Mouse (Mus musculus) liver, embryonic 12.5 days (tissue): ENCODE data around the gene Syngap1. TPM values are rescaled to one million over a fixed set of nuclear protein-coding genes. Genes with fewer than 3 reads are reported as not detected.
A peak's percentile ranks its signal among the peaks of the same experiment; 100 is the strongest.

ENCODE experiments used
- ATAC-seq: fragments of 200-750 bp; cut with Nextera tagmentation; 2 replicates; pipeline ENCODE4 v1.8.0; 2017; ENCODE audit warnings: moderate number of reproducible peaks, mild to moderate bottlenecking, moderate library complexity
- H3K27ac ChIP-seq: fragments of 300-500 bp; sonication (generic); 2 replicates; pipeline ENCODE4 v1.5.1; 2016; ENCODE audit warnings: mild to moderate bottlenecking
- H3K27me3 ChIP-seq: fragments of 300-500 bp; sonication (generic); replicated peaks from 2 replicates; pipeline ENCODE4 v1.6.1; 2016; ENCODE audit warnings: mild to moderate bottlenecking, moderate library complexity
- H3K36me3 ChIP-seq: fragments of 300-500 bp; sonication (generic); 2 replicates; pipeline ENCODE4 v1.6.1; 2016; ENCODE audit warnings: mild to moderate bottlenecking, moderate library complexity
- H3K4me1 ChIP-seq: fragments of 300-500 bp; sonication (generic); 2 replicates; pipeline ENCODE4 v1.6.1; 2016
- H3K4me2 ChIP-seq: fragments of 300-500 bp; sonication (generic); 2 replicates; pipeline ENCODE4 v1.6.1; 2016; ENCODE audit warnings: mild to moderate bottlenecking, moderate library complexity
- H3K4me3 ChIP-seq: fragments of 300-500 bp; sonication (generic); 2 replicates; pipeline ENCODE4 v1.5.1; 2016; ENCODE audit warnings: mild to moderate bottlenecking, moderate library complexity
- H3K9ac ChIP-seq: fragments of 300-500 bp; sonication (generic); 2 replicates; pipeline ENCODE4 v1.6.1; 2016; ENCODE audit warnings: mild to moderate bottlenecking, moderate library complexity
- H3K9me3 ChIP-seq: fragments of 300-500 bp; sonication (generic); replicated peaks from 2 replicates; pipeline ENCODE4 v1.6.1; 2016; ENCODE audit warnings: mild to moderate bottlenecking, moderate library complexity
- WGBS: fragments of 180-500 bp; shearing (Covaris S2); methylation state at CpG from one replicate; pipeline ENCODE4 v1.1.7; 2016; ENCODE audit not compliant: insufficient replicate concordance; 5-methylcytosine and 5-hydroxymethylcytosine counted together
- polyA plus RNA-seq: library from polyadenylated mRNA; unstranded; fragments of >200 nt; fragmentation: Nextera tagmentation; extraction: Ambion mirVana; gene quantifications from 2 replicates; pipeline ENCODE4 v1.2.1, GENCODE M21; 2016

Syngap1 gene
- polyA plus RNA-seq, 1 experiment from 2014 or later, result 0.29 TPM

DNA sequence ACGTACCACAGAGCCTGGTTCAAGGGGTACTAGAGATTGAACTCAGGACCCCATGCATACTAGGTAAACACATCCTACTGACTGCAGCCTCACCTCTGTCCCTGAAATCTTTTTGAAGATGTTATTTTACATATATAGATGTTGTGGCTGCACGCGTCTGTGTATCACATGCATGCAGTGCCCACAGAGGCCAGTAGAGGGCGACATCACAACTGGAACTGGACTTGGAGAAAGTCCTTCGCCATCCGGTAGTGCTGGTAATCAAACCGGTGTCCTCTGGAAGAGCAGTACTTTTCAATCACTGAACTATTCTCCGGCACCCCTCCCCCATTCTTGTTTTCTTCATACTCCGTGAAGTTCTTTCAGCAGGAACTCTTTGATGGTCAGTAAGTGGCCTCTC is 63.4 kb downstream of the Syngap1 start:
- Histone ChIP-seq H3K9me3 (no peaks in the 10 kb centered on the region), H3K36me3 (no peaks in the 10 kb centered on the region), H3K9ac (no peak overlapping the region), H3K4me2 (no peak overlapping the region), H3K27me3 (peaks cover 17% of the 10 kb centered on the region), H3K4me3 (no peak overlapping the region), H3K4me1 (no peaks in the 10 kb centered on the region), H3K27ac (no peak overlapping the region)
- ATAC-seq, result no peak
- 26% methylated on average over 9 of the region's 9 CpGs for WGBS

DNA sequence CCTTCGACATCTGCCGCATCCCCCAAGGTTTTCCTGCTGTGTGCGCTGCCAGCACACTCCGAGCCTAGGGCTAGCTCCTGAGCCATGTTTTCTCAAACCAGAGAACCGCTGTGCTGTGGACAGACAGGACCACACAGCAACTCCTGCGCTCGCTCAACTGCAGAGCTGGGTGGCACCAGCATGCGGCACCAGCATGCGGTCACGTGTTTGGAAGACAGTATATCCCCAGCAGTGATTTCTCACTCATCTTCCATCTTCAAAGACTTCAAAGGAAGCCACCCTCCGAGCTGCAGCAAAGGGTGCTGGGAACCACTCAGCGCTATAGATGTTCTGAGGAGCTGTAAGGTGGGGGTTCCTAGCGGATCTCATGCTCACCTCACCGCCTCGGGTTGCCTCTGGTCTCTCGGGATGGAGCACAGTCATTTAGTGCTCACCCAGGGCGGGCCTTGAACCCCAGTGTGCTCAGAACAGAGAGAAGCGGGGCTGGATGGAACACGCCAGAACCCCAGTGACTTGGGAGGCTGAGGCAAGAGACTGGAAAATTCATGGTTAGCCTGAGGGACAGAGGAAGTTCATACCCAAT is 63.9 kb downstream of the Syngap1 start:
- H3K27ac ChIP-seq, result no peak overlapping the region
- WGBS, result 35% methylated on average over 19 of the region's 19 CpGs
- no peak for ATAC-seq
- H3K4me2 ChIP-seq, result no peak overlapping the region
- H3K27me3 ChIP-seq, result peaks cover 17% of the 10 kb centered on the region
- no peak overlapping the region for H3K9ac ChIP-seq
- no peaks in the 10 kb centered on the region for H3K4me1 ChIP-seq
- H3K9me3 ChIP-seq, result no peaks in the 10 kb centered on the region
- no peak overlapping the region for H3K4me3 ChIP-seq
- no peaks in the 10 kb centered on the region for H3K36me3 ChIP-seq

DNA sequence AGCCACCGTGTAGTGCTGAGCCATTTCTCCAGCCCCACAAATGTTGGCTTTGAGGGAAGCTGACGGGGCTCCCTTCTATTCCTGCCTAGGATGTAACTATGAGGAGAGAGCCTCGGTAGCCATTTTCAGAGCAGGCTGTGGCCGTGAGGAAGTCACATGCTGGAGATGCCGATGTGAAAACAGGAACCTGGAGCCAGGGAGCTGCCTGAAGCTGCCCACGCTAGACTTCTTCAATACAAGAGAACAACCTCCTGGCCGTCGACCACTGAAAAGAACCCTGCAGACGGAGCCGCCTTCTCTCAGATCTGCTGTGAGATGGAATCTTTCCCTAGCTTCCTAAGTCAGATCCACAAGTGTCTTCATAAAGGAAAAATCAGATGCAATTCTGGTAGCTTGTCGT is 64.6 kb downstream of the Syngap1 start:
- H3K27me3 ChIP-seq, result peaks cover 17% of the 10 kb centered on the region
- H3K9me3 ChIP-seq, result no peaks in the 10 kb centered on the region
- no peak overlapping the region for H3K9ac ChIP-seq
- no peak for ATAC-seq
- WGBS, result 28% methylated on average over 11 of the region's 11 CpGs
- H3K4me1 ChIP-seq, result no peaks in the 10 kb centered on the region
- no peaks in the 10 kb centered on the region for H3K36me3 ChIP-seq
- no peak overlapping the region for H3K4me2 ChIP-seq
- H3K4me3 ChIP-seq, result no peak overlapping the region
- H3K27ac ChIP-seq, result no peak overlapping the region

DNA sequence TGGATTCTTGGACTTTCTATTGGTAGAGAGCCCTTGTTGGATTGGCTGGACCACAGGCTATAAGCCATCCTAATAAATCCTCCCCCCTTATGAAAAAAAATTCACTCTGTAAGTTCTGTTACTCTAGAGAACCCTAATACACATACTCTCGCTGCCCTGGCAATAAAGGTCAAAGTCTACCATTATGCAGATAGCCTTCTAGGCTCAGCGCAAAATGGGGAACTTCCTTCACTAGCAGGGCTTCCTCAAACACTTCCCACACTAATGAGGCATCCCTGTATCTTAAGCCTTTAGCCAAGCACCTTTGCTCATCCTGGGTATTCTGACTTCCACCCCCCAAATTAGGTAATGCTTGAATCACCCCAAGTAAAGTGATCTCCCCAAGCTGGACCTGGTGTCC is 67.2 kb downstream of the Syngap1 start:
- no peaks in the 10 kb centered on the region for H3K9me3 ChIP-seq
- no peak overlapping the region for H3K4me3 ChIP-seq
- H3K4me2 ChIP-seq, result no peak overlapping the region
- no peak for ATAC-seq
- no peaks in the 10 kb centered on the region for H3K36me3 ChIP-seq
- no peak overlapping the region for H3K9ac ChIP-seq
- WGBS, result 37% methylated on average over 2 of the region's 2 CpGs
- H3K27me3 ChIP-seq, result peaks cover 17% of the 10 kb centered on the region
- H3K27ac ChIP-seq, result no peak overlapping the region
- peaks cover 19% of the 10 kb centered on the region for H3K4me1 ChIP-seq

DNA sequence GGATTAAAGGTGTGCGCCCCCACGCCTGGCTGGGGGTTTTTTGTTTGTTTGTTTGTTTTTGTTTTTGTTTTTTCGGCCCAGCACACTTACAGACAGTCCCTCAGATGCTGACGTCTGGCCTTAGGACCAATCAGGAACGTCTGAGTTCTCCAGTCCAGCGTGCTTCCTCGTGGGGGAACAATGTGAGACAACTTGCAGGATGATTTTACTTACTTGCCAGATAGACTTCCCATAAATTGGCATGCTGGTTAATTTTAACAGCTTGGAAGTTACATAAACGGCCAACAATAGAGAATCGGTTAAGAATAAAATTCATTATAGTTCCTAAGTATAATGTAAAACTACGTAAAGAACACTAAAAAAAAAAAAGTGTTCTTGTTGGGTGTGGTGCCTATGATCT is 70.1 kb downstream of the Syngap1 start:
- Histone ChIP-seq H3K36me3 (no peaks in the 10 kb centered on the region), H3K4me2 (no peak overlapping the region), H3K27me3 (no peaks in the 10 kb centered on the region; the same call in 1 of the 2 replicates), H3K9me3 (no peaks in the 10 kb centered on the region), H3K27ac (no peak overlapping the region), H3K4me1 (peaks cover 20% of the 10 kb centered on the region), H3K4me3 (no peak overlapping the region), H3K9ac (no peak overlapping the region)
- WGBS, result 80% methylated on average over 10 of the region's 10 CpGs
- ATAC-seq, result no peak

DNA sequence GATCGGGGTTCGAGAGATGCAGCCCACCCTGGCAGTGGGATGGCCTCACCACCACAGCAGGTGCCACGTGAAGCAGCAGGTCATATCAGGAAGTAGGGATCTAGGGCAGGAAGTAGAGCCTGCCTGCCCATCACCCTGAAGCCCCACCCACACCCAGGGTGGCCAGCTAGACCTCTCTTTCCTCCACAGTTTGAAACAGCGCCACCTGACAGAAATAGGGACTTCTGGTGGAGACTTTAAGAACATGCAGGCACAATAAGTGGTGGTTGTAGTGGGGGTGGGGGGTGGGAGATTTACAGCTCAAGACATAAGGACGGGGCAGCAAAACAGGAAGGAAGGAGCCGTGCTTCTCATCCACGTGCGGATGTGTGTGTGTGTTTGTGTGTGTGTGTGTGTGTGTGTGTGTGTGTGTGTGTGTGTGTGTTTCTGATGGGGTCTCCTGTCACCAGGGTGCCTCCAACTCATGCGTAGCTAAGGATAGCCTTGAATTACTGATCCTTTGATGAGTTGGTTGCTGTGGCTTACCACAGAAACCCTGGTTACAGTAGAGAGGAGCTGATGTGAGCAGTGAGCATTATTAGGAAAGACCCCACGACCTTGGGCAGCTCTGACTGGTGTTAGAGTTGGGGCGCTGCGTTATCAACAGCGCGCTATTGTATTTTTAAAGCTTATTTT is 71.1 kb downstream of the Syngap1 start:
- peak overlapping the region; percentile 29; the same call in 1 of the 2 replicates for H3K9ac ChIP-seq
- ATAC-seq, result peak; percentile 68
- H3K9me3 ChIP-seq, result no peaks in the 10 kb centered on the region
- H3K4me3 ChIP-seq, result peak overlapping the region; percentile 28
- H3K27ac ChIP-seq, result peak overlapping the region; percentile 7; the same call in 1 of the 2 replicates
- no peaks in the 10 kb centered on the region for H3K36me3 ChIP-seq
- no peaks in the 10 kb centered on the region; the same call in 1 of the 2 replicates for H3K27me3 ChIP-seq
- 23% methylated on average over 14 of the region's 14 CpGs for WGBS
- H3K4me1 ChIP-seq, result peaks cover 22% of the 10 kb centered on the region
- H3K4me2 ChIP-seq, result peak overlapping the region; percentile 62

DNA sequence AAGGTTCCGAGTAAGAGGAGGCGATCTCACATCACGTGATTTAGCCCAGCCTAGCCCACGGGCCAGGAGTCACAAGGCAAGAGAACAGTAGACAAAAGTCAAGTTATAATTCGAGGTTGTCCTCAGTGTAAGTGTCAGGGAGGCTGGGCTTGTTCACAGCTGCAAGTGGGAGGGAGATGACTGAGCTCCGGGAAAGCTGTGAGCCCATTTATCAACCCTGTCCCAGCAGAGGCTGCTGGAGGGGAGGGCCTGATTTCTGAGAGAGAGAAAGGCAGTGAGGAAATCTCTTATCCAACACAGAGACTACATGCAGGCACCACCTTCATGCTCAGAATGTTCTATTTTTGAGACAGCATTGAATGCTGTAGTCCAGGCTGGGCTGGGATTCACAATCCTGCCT is 71.9 kb downstream of the Syngap1 start:
- H3K27me3 ChIP-seq, result no peaks in the 10 kb centered on the region
- 30% methylated on average over 6 of the region's 6 CpGs for WGBS
- H3K27ac ChIP-seq, result peak overlapping the region; percentile 30; the same call in 1 of the 2 replicates
- no peaks in the 10 kb centered on the region for H3K36me3 ChIP-seq
- H3K9me3 ChIP-seq, result no peaks in the 10 kb centered on the region
- H3K9ac ChIP-seq, result peak overlapping the region; percentile 29; the same call in 1 of the 2 replicates
- peak; percentile 49; the same call in 1 of the 2 replicates for ATAC-seq
- peak overlapping the region; percentile 62 for H3K4me2 ChIP-seq
- no peak overlapping the region for H3K4me3 ChIP-seq
- H3K4me1 ChIP-seq, result peaks cover 28% of the 10 kb centered on the region

DNA sequence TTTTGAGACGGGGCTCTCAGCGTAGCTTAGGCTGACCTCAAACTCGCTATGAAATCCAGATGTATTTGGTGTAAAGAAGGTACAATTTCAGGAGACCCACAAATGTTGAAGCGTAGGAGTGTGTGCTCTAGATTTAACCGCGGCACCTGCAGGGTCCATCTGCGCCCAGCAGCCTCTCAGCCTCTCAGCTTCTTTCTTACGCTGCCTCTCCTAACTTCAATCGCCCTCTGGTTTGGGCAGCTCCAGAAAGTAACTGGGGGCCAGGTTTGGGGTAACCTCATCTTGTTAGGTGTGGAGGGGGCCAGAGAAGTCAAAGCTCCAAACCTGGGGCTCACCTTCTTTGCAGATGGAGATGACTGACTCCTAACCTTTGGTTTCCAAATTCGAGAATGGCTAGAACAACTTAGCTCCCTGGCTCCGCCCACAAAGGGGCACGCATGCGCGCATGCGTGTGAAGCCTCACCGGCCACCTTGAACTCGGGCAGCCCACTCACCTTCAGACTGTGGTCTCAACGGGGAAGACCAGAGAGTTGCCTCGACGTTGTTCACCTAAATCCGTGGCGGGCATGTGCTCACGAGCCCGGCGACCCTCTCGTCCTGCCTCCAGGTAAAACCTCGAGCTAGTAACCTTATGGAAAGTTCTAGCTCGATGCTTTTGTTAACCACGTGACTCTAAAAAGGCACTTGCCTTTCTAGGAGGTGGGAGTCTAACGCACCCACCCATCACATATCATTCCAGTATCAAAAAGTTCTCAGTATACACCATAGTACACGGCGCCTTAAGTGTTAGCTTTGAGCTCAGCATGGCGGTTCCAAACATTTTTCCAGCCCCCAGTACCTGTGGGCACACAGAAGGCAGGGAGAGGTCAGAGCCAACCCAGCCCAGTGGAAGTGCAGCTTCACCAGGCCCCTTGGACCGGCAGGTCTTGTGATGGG is 76.8 kb downstream of the Syngap1 start:
- 9% methylated on average over 34 of the region's 34 CpGs for WGBS
- peak overlapping the region; percentile 16 for H3K27ac ChIP-seq

DNA sequence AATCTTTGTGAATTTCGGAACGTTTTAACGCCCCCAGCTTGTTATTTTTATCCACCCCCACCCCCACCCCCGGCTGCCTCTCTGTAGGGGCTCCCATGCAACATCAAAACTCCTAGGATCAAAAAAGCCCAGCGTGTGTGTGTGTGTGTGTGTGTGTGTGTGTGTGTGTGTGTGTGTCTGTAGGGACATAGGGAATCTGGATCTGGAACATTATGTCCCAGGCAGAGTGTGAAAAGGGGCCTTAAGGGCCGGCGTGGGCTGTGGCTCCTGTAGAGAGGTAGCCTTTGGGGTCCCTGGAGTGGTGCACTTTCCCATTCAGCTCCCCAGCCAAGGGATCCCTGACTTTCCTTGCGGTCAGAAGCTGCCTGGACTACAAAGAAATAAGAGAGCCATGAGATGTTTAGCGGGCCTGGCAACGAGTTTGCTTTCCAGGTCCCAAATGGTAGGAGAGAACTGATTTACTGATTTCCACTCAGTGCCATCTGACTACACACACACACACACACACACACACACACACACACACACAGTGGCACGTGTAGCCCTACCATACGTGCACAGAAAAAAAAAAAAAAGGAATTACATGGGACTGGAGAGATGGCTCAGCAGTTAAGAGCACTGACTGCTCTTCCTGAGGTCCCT is 77.6 kb downstream of the Syngap1 start:
- Histone ChIP-seq H3K9me3 (no peaks in the 10 kb centered on the region), H3K9ac (peak overlapping the region; percentile 75), H3K4me2 (peak overlapping the region; percentile 74), H3K4me1 (peaks cover 26% of the 10 kb centered on the region), H3K36me3 (peaks cover 42% of the 10 kb centered on the region), H3K27ac (peak overlapping the region; percentile 16), H3K27me3 (no peaks in the 10 kb centered on the region), H3K4me3 (peak overlapping the region; percentile 64)
- ATAC-seq, result no peak
- 45% methylated on average over 12 of the region's 12 CpGs for WGBS

More for the DNA sequence above, 76.8 kb downstream of the Syngap1 start:
- Histone ChIP-seq H3K9ac (peak overlapping the region; percentile 75), H3K36me3 (peaks cover 33% of the 10 kb centered on the region), H3K4me3 (peak overlapping the region; percentile 64), H3K4me2 (peak overlapping the region; percentile 74), H3K27me3 (no peaks in the 10 kb centered on the region), H3K9me3 (no peaks in the 10 kb centered on the region), H3K4me1 (peaks cover 23% of the 10 kb centered on the region)
- peak; percentile 69 for ATAC-seq

DNA sequence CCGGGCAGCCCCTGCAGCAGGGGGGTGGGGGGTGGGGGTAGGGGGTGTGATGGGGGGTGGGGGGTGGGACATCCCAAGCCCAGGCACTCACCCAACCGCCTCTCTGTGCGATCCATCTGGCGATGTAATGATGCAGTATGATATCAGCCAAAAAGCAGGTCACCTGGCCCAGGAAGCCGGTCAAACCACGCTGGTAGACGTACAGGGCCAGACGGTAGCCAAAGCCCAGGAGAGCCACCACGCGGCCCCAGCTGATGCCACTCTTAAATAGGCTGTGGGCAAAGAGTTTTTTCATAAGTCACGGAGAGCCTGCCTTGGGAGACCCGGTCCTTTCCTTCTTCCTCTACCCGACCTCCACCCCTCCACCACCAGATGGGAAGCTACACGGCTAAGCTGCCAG is 80.0 kb downstream of the Syngap1 start:
- Histone ChIP-seq H3K9ac (no peak overlapping the region), H3K27me3 (no peaks in the 10 kb centered on the region), H3K4me1 (peaks cover 37% of the 10 kb centered on the region), H3K9me3 (no peaks in the 10 kb centered on the region), H3K4me3 (no peak overlapping the region), H3K27ac (no peak overlapping the region), H3K36me3 (peaks cover 66% of the 10 kb centered on the region), H3K4me2 (no peak overlapping the region)
- no peak for ATAC-seq
- WGBS, result 88% methylated on average over 14 of the region's 14 CpGs

DNA sequence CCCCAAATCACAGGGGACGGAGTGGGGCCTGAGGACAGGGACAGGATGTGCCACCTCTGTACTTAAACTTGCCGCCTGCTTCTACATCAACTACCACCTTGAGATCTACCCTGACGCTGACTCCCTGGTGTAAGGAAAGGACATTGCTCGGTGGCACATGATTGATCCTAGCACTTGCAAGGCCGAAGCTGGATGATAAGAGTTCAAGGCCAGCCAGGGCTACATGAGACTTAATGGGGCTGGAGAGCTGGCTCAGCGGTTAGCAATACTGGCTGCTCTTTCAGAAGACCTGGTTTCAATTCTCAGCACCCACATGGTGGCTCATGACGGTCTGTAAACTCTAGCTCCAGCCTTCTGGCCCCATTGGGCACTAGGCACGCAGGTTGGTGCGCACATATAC is 80.7 kb downstream of the Syngap1 start:
- Histone ChIP-seq H3K36me3 (peaks cover 70% of the 10 kb centered on the region), H3K9me3 (no peaks in the 10 kb centered on the region), H3K9ac (no peak overlapping the region), H3K4me1 (peaks cover 44% of the 10 kb centered on the region), H3K27me3 (no peaks in the 10 kb centered on the region), H3K4me2 (no peak overlapping the region), H3K4me3 (no peak overlapping the region), H3K27ac (no peak overlapping the region)
- WGBS, result 83% methylated on average over 9 of the region's 9 CpGs
- ATAC-seq, result no peak
